Mouse (Mus musculus) lung, postnatal 0 days (tissue): ENCODE data around the gene Eps15.

ENCODE experiments used
- CTCF ChIP-seq: IDR thresholded peaks from 2 replicates; pipeline ENCODE4 v1.5.1; 2016; ENCODE audit warnings: antibody characterized with exemption, mild to moderate bottlenecking
- EP300 ChIP-seq: IDR thresholded peaks from 2 replicates; pipeline ENCODE4 v1.6.1; 2016; ENCODE audit warnings: antibody characterized with exemption, mild to moderate bottlenecking, control low read depth

GRCm38 (mm10) chr4:109299136-109299535, 19.1 kb downstream of the Eps15 start:
- TF ChIP-seq EP300 (no peak), CTCF (no peak)
